Comparison of ENCODE assay signal across 29 mouse cellular contexts in genomic region chr9:37808456-37808855, GRCm38 (mm10). TPM values are rescaled to one million over a fixed set of nuclear protein-coding genes. Genes with fewer than 3 reads are reported as not detected.
DNase-seq lines count a peak whose midpoint lies in the region.
"Had no signal": no experiment of that assay in that cellular context is flagged by ENCODE, and none has a peak within 500 bp of the region (broad histone marks: within the 10 kb centered on the region; RNA-seq: fewer than 3 reads in every experiment).

No protein-coding gene starts in this region.

- DNase-seq in adrenal gland, adult (ENCODE audit: inconsistent age in 2 of 2, low spot score in 1 of 2), result peak; percentile 26 to 67
- DNase-seq in adrenal gland, postnatal 4 days (ENCODE audit: low spot score in 2 of 2), result no peak
- DNase-seq in 3134 (ENCODE audit: extremely low read depth, insufficient read length, low spot score), result peak; percentile 10
- DNase-seq in adrenal gland, adult 8-10 months, result peak; percentile 13
- DNase-seq in fibroblast of lung, adult 2 months (ENCODE audit: low read depth), result peak; percentile 16
- DNase-seq in spleen, adult 18-20 months, result no peak
- no peak for DNase-seq in thymus, postnatal 0 days (ENCODE audit: low spot score)
- DNase-seq in right cerebral cortex, postnatal 25 days, result no peak
- DNase-seq: cerebellum, adult 9-11 months; embryo, embryonic 11 days; gastrocnemius, adult 2 months; kidney, adult 9 months; kidney, postnatal 25 days; thymus, postnatal 25 days had no signal

RNA-seq across cellular contexts. Expression of gene Olfr876, which starts 5.6 kb away (rescaled TPM):
- total RNA-seq in adrenal gland, postnatal 4 days (2021), result not detected
- total RNA-seq in adrenal gland, adult 8-10 months (2022), result not detected
- not detected in 2 replicates for polyA plus RNA-seq in thymus, postnatal 0 days (2015; fragmentation: Nextera tagmentation; extraction: Ambion mirVana)
- total RNA-seq: gastrocnemius, adult 2 months; heart, adult 8-10 months; layer of hippocampus, adult 8-10 months; left cerebral cortex, postnatal 25 days; neutrophil, adult 5-6 weeks had no signal
- polyA plus RNA-seq: brain, embryonic 14.5 days; forebrain, embryonic 11.5 days; heart, embryonic 16.5 days; hindbrain, embryonic 14.5 days; intestine, embryonic 14.5 days; limb, embryonic 14.5 days; liver, embryonic 14.5 days; lung, embryonic 15.5 days; midbrain, embryonic 13.5 days; testis, adult 2 months had no signal

RNA-seq across cellular contexts. Expression of gene Olfr875, which starts 36.8 kb away (rescaled TPM):
- not detected for total RNA-seq in adrenal gland, postnatal 4 days (2021)
- total RNA-seq in adrenal gland, adult 8-10 months (2022), result not detected
- polyA plus RNA-seq in thymus, postnatal 0 days (2015; fragmentation: Nextera tagmentation; extraction: Ambion mirVana), result not detected in 2 replicates
- total RNA-seq: gastrocnemius, adult 2 months; heart, adult 8-10 months; layer of hippocampus, adult 8-10 months; left cerebral cortex, postnatal 25 days; neutrophil, adult 5-6 weeks had no signal
- polyA plus RNA-seq: brain, embryonic 14.5 days; forebrain, embryonic 11.5 days; heart, embryonic 16.5 days; hindbrain, embryonic 14.5 days; intestine, embryonic 14.5 days; liver, embryonic 14.5 days; lung, embryonic 15.5 days; midbrain, embryonic 13.5 days had no signal

RNA-seq across cellular contexts. Expression of gene Olfr877, which starts 45.6 kb away (rescaled TPM):
- total RNA-seq in adrenal gland, postnatal 4 days (2021), result not detected
- not detected for total RNA-seq in adrenal gland, adult 8-10 months (2022)
- not detected in 2 replicates for polyA plus RNA-seq in thymus, postnatal 0 days (2015; fragmentation: Nextera tagmentation; extraction: Ambion mirVana)
- total RNA-seq: gastrocnemius, adult 2 months; heart, adult 8-10 months; layer of hippocampus, adult 8-10 months; neutrophil, adult 5-6 weeks had no signal
- polyA plus RNA-seq: brain, embryonic 14.5 days; embryonic facial prominence, embryonic 14.5 days; forebrain, embryonic 11.5 days; heart, embryonic 16.5 days; hindbrain, embryonic 14.5 days; intestine, embryonic 14.5 days; limb, embryonic 14.5 days; liver, embryonic 14.5 days; lung, embryonic 15.5 days; midbrain, embryonic 13.5 days; testis, adult 2 months had no signal

Comparison
In these comparisons a context has a peak if more than half of its experiments do, and no peak if none do; other contexts are left out.
1. DNase-seq: peak in adrenal gland, adult (2 of 2), 3134 (single experiment), adrenal gland, adult 8-10 months (single experiment) and fibroblast of lung, adult 2 months (single experiment); none in adrenal gland, postnatal 4 days (0 of 2), spleen, adult 18-20 months (0 of 2), thymus, postnatal 0 days (single experiment) and right cerebral cortex, postnatal 25 days (single experiment).